Mouse (Mus musculus): ENCODE results near the gene Psap.

DNA sequence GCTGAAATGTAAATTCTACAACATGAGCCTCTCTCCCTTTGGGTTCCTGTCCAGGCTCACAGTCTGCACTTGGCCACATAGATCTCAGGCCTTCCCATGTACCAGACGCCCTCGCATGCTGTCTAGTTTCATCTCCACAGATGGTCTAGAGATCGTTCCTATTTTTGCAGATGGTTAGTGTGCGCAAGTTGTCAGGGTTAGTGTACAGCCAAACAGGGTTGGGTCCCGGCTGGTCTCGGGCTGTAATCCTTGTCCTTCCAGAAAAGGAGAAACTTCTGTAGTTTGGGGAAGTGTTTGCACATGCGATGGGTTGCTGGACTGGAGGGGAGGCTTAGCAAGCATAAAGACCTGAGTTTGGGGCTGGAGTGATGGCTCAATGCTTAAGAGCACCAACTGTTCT lies 9.1 kb downstream of the Psap start:
- TF ChIP-seq ZC3H11A (IDR thresholded peaks at IDR 0.05; ENCODE audit: borderline replicate concordance, low read depth, low read length) (no peak), HCFC1 (IDR thresholded peaks at IDR 0.05; ENCODE audit: borderline replicate concordance, insufficient read depth, low read length) (no peak), CHD2 (IDR thresholded peaks at IDR 0.05; ENCODE audit: low read depth, low read length) (no peak)

All from ES-E14 (cell line).